ENCODE assay signal across 13 mouse cellular contexts in the genomic region with DNA sequence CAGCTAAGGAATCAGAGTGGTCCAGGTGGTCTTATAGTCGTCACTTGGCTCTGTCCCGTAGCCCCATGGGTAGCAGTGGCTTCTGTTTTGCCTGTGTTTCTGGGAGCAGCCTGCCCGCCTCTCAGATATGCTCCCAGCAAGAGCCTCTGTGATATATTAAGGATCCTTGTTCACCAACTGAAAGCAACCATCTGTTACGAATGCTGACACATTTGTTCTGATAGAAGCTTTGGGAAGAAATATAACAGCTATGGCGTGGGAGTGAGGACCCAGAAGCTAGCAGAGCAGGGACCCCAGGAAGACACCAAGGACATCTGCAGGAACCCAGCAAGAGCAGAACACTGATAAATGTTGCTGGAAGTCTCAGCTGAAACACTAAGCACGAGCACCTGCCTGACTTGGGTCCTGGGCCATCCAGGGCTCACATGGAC.
DNase-seq lines count a peak whose midpoint lies in the region; TF ChIP-seq lines count a peak whose summit lies in the region.
"Had no signal": no experiment of that assay in that cellular context is flagged by ENCODE, and none has a peak within 500 bp of the region (broad histone marks: within the 10 kb centered on the region; RNA-seq: fewer than 3 reads in every experiment).

No protein-coding gene starts in this region.

- no peak for TF ChIP-seq CTCF in left cerebral cortex, adult 2 months (IDR thresholded peaks at IDR 0.05)

- no peak overlapping the region for H3K4me3 ChIP-seq in left cerebral cortex, adult 2 months
- H3K4me3 ChIP-seq: embryonic facial prominence, embryonic 13.5 days; heart, embryonic 12.5 days; hindbrain, embryonic 12.5 days had no signal

- DNase-seq in brain, adult 2 months (ENCODE audit: low read depth, low spot score), result peak; percentile 82
- DNase-seq in cerebellum, adult 18-20 months, result peak; percentile 4 to 17
- peak; percentile 11 to 30 for DNase-seq in frontal cortex, postnatal 25 days (ENCODE audit: low spot score in 2 of 2)
- peak; percentile 13 to 25 for DNase-seq in left cerebral cortex, adult 2 months (ENCODE audit: extremely low spot score in 1 of 2, low spot score in 2 of 2)
- DNase-seq in adrenal gland, postnatal 4 days (ENCODE audit: low spot score in 2 of 2), result no peak
- DNase-seq in thymus, postnatal 36 days, result no peak
- no peak for DNase-seq in kidney, postnatal 14 days
- DNase-seq: kidney, adult 8-10 months; midbrain, embryonic 14.5 days; spleen, adult 18-20 months had no signal

- intact Hi-C loops in left cerebral cortex, adult 2 months (cut with DNase I), result loop anchor here (2.0 kb wide), 1 partner anchor 58 kb away; no protein-coding TSS in a partner anchor

- peak overlapping the region; percentile 56 for H3K27ac ChIP-seq in left cerebral cortex, adult 2 months
- H3K27ac ChIP-seq: embryonic facial prominence, embryonic 13.5 days; hindbrain, embryonic 12.5 days had no signal

Comparison
In these comparisons a context has a peak if more than half of its experiments do, and no peak if none do; other contexts are left out.
1. DNase-seq: peak in brain, adult 2 months (single experiment), cerebellum, adult 18-20 months (2 of 2), frontal cortex, postnatal 25 days (2 of 2) and left cerebral cortex, adult 2 months (2 of 2); none in adrenal gland, postnatal 4 days (0 of 2), thymus, postnatal 36 days (0 of 2) and kidney, postnatal 14 days (single experiment).